Mouse (Mus musculus) hindbrain, embryonic 15.5 days (tissue): Measurements from ENCODE around the gene Sestd1. TPM values are rescaled to one million over a fixed set of nuclear protein-coding genes. Genes with fewer than 3 reads are reported as not detected.

Experiments used
- ATAC-seq: fragments of 200-750 bp; cut with Nextera tagmentation; 2 replicates; pipeline ENCODE4 v1.8.0; 2017; ENCODE audit warnings: low read depth, moderate number of reproducible peaks, moderate TSS enrichment; ENCODE audit not compliant: low FRiP score
- H3K27ac ChIP-seq: fragments of 300-500 bp; sonication (generic); replicated peaks from 2 replicates; pipeline ENCODE4 v1.5.1; 2015; ENCODE audit warnings: mild to moderate bottlenecking, inconsistent platforms
- H3K27me3 ChIP-seq: fragments of 300-500 bp; sonication (generic); 2 replicates; pipeline ENCODE4 v1.6.1; 2015; ENCODE audit warnings: control low read depth, inconsistent platforms
- H3K36me3 ChIP-seq: fragments of 300-500 bp; sonication (generic); 2 replicates; pipeline ENCODE4 v1.6.1; 2015; ENCODE audit warnings: control low read depth, inconsistent platforms
- H3K4me1 ChIP-seq: fragments of 300-500 bp; sonication (generic); replicated peaks from 2 replicates; pipeline ENCODE4 v1.6.1; 2015; ENCODE audit warnings: control low read depth, inconsistent platforms
- H3K4me2 ChIP-seq: fragments of 300-500 bp; sonication (generic); 2 replicates; pipeline ENCODE4 v1.6.1; 2015; ENCODE audit warnings: moderate library complexity, mild to moderate bottlenecking, inconsistent platforms
- H3K4me3 ChIP-seq: fragments of 300-500 bp; sonication (generic); 2 replicates; pipeline ENCODE4 v1.5.1; 2015; ENCODE audit warnings: mild to moderate bottlenecking, inconsistent platforms
- H3K9ac ChIP-seq: fragments of 300-500 bp; sonication (generic); 2 replicates; pipeline ENCODE4 v1.6.1; 2015; ENCODE audit warnings: inconsistent platforms
- H3K9me3 ChIP-seq: fragments of 300-500 bp; sonication (generic); 2 replicates; pipeline ENCODE4 v1.6.1; 2016; ENCODE audit warnings: control low read depth, inconsistent platforms
- WGBS: fragments of 180-500 bp; shearing (Covaris S2); methylation state at CpG from one replicate; pipeline ENCODE4 v1.1.7; 2015; 5-methylcytosine and 5-hydroxymethylcytosine counted together
- polyA plus RNA-seq: library from polyadenylated mRNA; unstranded; fragments of >200 nt; fragmentation: Nextera tagmentation; extraction: Ambion mirVana; gene quantifications from 2 replicates; pipeline ENCODE4 v1.2.1, GENCODE M21; 2015

Gene Sestd1
- polyA plus RNA-seq, 1 experiment from 2014 or later = 28.1 TPM

DNA sequence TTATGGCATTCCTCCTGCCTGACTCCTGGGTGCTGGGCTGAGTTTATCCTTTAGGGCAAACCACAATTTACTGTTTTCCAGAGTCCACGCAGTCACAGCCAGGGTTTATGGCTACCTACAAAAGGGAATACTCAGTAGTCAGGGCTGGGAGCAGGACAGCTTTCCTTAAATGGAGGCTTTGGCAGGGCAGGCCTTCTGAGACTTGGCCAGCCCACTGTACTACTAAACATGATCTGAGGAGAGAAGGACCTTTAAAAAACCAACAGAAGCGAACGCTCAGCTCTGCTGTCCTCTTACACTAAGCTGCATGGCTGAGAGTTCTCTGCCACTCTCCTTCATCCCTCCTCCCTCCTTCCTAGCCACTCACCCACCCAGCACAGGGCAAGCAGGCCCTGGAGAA, 34.6 kb downstream of the Sestd1 start:
- Histone ChIP-seq H3K9me3 (no peaks in the 10 kb centered on the region), H3K4me2 (no peak overlapping the region), H3K27me3 (no peaks in the 10 kb centered on the region), H3K27ac (no peak overlapping the region), H3K36me3 (peaks cover 7% of the 10 kb centered on the region), H3K4me1 (peaks cover 17% of the 10 kb centered on the region), H3K4me3 (no peak overlapping the region), H3K9ac (no peak overlapping the region)
- 77% methylated on average over 3 of the region's 3 CpGs for WGBS
- 0 out of 2 replicates have a peak, but pooled peaks have one; percentile 13 for ATAC-seq

DNA sequence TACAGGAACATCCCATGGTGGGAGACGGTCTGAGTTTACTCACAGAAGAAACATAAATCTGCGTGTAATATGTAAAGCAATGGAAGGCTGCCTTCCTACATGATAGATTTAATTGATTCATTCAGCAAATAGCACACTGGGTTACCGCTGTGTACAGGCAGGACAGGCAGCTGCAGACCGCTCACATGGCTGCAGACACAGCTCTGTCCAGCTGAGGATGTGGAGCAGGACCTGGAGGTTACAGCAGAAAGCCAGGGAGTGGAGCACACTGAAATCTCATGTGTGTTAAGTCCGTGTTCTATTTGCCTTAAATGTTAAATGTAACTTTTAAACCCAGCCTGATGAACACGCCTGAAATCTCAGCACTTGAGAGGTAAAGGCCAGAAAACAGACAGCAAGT, 38.1 kb downstream of the Sestd1 start:
- Histone ChIP-seq H3K9me3 (no peaks in the 10 kb centered on the region), H3K36me3 (peaks cover 27% of the 10 kb centered on the region), H3K27ac (no peak overlapping the region), H3K4me3 (no peak overlapping the region), H3K27me3 (no peaks in the 10 kb centered on the region), H3K4me2 (no peak overlapping the region), H3K4me1 (peaks cover 6% of the 10 kb centered on the region; the same call in 1 of the 2 replicates), H3K9ac (no peak overlapping the region)
- no peak for ATAC-seq
- 85% methylated on average over 6 of the region's 6 CpGs for WGBS

DNA sequence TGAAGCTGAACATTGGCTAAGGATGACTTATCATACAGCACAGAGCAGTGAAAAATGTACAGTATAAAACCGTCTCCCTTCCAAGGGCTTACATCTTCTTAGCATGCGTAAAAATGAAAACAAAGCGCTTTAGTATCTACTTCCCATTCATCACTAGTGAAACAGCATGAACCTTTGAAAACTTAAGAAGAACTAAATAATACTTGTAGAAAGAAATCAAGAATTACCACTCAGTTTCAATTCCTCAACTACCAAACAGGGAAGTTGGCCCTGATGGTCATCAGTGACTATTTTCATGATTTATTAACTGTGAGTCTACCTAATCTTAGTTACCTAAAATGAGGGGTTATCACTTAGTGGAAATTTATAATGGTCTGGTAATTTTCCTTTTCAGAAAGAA, 41.8 kb downstream of the Sestd1 start:
- WGBS = 93% methylated on average over 3 of the region's 3 CpGs
- ATAC-seq = no peak
- Histone ChIP-seq H3K36me3 (peaks cover 36% of the 10 kb centered on the region), H3K4me3 (no peak overlapping the region), H3K9me3 (no peaks in the 10 kb centered on the region), H3K4me1 (no peaks in the 10 kb centered on the region), H3K4me2 (no peak overlapping the region), H3K9ac (no peak overlapping the region), H3K27me3 (no peaks in the 10 kb centered on the region), H3K27ac (no peak overlapping the region)

DNA sequence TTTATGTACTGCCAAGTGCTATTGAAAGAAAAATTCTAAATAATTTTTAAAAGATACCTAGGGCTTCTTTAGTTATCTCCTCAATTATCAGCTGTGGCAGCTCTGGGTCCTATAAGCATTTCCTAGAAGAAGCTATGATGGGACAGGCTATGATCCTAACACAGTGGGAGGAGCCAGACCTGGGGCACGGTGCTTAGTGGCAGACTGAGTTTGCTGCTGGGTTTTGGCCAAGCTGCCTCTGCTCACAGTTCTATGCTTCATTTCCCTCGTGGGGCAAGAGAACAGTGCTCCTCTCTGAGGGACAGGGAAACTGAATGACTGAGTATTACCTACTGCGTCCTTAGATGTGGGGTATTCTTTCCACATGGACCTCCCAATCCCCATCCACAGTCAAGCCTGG, 42.3 kb downstream of the Sestd1 start:
- ATAC-seq = no peak
- no peak overlapping the region for H3K4me2 ChIP-seq
- H3K27ac ChIP-seq = no peak overlapping the region
- WGBS = 67% methylated on average over 3 of the region's 3 CpGs
- H3K9ac ChIP-seq = no peak overlapping the region
- no peaks in the 10 kb centered on the region for H3K27me3 ChIP-seq
- no peaks in the 10 kb centered on the region for H3K4me1 ChIP-seq
- H3K9me3 ChIP-seq = no peaks in the 10 kb centered on the region
- H3K36me3 ChIP-seq = peaks cover 42% of the 10 kb centered on the region
- no peak overlapping the region for H3K4me3 ChIP-seq

DNA sequence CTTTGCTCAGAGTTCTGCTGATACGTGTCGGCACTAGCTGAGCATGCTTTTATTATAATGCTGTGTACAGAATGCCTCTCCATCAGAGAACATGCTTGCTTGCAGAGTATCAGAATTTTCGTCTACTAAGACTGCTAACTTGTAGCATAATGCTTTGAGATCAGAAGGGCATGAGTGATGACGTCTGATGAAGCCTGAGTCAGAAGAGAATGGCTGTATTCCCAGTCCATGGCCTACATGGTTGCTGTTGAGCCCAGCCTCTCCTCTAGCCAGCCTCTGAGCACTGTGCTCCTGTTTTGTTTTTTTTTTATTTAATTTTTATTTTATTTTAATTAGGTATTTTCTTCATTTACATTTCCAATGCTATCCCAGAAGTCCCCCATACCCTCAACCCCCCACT, 43.5 kb downstream of the Sestd1 start:
- no peak overlapping the region for H3K4me2 ChIP-seq
- no peak for ATAC-seq
- no peaks in the 10 kb centered on the region for H3K9me3 ChIP-seq
- H3K27me3 ChIP-seq = no peaks in the 10 kb centered on the region
- no peaks in the 10 kb centered on the region for H3K4me1 ChIP-seq
- H3K9ac ChIP-seq = no peak overlapping the region
- H3K36me3 ChIP-seq = peaks cover 53% of the 10 kb centered on the region
- no peak overlapping the region for H3K4me3 ChIP-seq
- 83% methylated on average over 4 of the region's 4 CpGs for WGBS
- no peak overlapping the region for H3K27ac ChIP-seq

DNA sequence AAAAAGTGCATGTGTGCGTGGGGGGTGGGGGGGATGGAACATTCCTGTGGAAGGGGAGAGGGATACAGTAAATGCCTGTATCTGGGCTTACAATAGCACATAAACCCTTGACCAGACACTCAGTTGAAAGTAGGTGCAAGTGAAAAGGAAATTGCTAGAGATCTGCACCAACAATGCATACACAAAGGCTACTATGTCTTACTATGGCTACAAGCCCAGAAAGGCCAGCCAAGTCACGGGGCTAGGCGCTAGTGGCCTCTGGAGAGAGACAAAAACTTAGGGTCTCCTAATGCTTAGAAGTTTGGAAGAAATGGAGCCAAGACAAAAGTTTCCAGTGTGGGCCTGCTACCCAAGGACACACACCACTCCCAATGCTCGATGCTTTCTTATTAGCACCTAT, 44.5 kb downstream of the Sestd1 start:
- Histone ChIP-seq H3K27ac (no peak overlapping the region), H3K36me3 (peaks cover 55% of the 10 kb centered on the region), H3K4me3 (no peak overlapping the region), H3K9ac (no peak overlapping the region), H3K9me3 (no peaks in the 10 kb centered on the region), H3K4me1 (no peaks in the 10 kb centered on the region), H3K27me3 (no peaks in the 10 kb centered on the region), H3K4me2 (no peak overlapping the region)
- 76% methylated on average over 4 of the region's 4 CpGs for WGBS
- ATAC-seq = no peak

DNA sequence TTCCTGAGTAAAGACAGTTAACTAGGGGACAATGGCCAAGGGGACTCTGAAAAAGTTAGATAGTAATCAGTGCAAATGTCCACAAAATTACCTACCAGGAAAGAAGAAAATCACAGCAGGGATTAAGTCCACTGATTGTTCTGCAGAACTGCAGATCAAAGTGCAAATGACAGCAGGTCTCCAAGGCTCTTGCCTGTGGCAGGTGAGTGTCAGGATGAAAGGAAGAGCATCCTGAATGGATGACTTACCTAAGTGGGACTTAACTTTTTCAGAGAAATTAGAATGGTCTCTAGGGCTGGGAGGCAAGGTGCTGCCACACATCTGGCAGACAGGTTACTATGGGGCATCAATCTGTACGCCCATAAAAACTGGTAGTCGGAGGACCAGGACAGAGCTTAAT, 47.8 kb downstream of the Sestd1 start:
- no peak overlapping the region for H3K4me3 ChIP-seq
- H3K9ac ChIP-seq = no peak overlapping the region
- ATAC-seq = no peak
- no peaks in the 10 kb centered on the region for H3K4me1 ChIP-seq
- WGBS = 93% methylated on average over 2 of the region's 2 CpGs
- H3K9me3 ChIP-seq = no peaks in the 10 kb centered on the region
- no peak overlapping the region for H3K27ac ChIP-seq
- H3K36me3 ChIP-seq = peaks cover 40% of the 10 kb centered on the region
- no peaks in the 10 kb centered on the region for H3K27me3 ChIP-seq
- H3K4me2 ChIP-seq = no peak overlapping the region

DNA sequence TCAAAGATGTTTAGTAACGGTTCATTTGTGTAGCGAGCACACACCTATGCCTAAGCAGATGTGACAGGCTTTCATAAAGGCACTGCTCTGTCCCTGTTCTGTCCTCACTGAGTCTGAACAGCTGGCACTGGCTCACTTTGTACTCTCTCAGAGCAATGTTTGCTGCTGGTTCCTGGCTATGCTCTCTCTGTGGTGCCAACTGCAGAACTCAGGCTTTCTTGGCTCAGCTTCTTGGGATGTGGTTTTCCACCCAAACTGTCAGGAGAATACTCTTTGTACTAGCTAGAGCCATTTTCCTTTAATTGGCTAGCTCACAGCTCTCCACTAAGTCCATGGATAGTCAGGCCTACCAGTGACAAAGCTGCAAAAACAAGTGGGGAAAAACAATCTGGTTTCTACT, 59.4 kb downstream of the Sestd1 start:
- no peak overlapping the region for H3K9ac ChIP-seq
- WGBS = 68% methylated on average over 2 of the region's 2 CpGs
- ATAC-seq = no peak

DNA sequence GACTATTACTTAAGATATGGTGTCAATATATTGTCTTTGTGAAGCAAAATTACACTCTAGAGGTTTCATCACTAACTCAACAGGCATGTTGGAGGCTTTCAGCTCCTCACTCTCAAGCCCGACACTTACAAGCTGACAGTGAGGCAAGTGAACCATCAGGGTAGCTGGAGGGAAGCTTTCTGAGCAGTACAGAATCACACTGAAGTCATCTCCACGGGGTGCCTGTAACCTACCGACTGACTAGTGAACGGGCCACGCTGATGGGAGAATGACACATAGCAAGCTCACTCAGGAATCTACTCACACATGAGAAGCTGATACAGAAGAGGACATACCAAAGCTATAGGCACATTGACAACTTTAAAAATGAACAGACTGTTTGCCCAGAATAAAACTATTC, 67.5 kb downstream of the Sestd1 start:
- H3K4me1 ChIP-seq = no peaks in the 10 kb centered on the region
- peaks cover 28% of the 10 kb centered on the region for H3K36me3 ChIP-seq
- no peak overlapping the region for H3K27ac ChIP-seq
- H3K9me3 ChIP-seq = no peaks in the 10 kb centered on the region
- no peak overlapping the region for H3K4me2 ChIP-seq
- no peak overlapping the region for H3K9ac ChIP-seq
- WGBS = 69% methylated on average over 5 of the region's 5 CpGs
- no peak for ATAC-seq
- H3K27me3 ChIP-seq = no peaks in the 10 kb centered on the region
- H3K4me3 ChIP-seq = no peak overlapping the region

More for the DNA sequence above, 59.4 kb downstream of the Sestd1 start:
- Histone ChIP-seq H3K36me3 (peaks cover 9% of the 10 kb centered on the region), H3K4me2 (no peak overlapping the region), H3K27ac (0 out of 2 replicates have a peak overlapping the region, but pooled peaks have one; percentile 11), H3K9me3 (no peaks in the 10 kb centered on the region), H3K4me1 (0 out of 2 replicates have a peak, but pooled peaks cover 5% of the 10 kb centered on the region), H3K27me3 (no peaks in the 10 kb centered on the region), H3K4me3 (no peak overlapping the region)

DNA sequence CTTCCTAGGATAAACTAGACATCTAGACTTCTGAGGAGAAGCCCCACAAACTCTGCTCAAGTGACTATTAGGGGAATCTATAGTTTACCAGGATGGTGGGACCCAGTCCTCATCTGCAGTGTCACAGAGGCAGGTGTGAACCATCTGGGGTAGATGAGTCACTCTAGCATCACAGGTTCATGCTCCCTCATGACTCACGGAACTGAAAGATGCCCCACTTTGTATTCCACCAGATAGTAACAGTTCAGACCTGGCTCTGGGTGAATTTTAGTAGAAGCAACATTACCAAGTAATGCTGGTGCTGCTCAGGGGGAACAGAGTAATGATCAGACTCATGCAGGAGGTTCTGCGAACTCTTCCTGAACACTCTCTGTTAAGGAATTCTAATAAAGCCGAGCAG, 73.4 kb downstream of the Sestd1 start:
- Histone ChIP-seq H3K9me3 (no peaks in the 10 kb centered on the region), H3K4me3 (no peak overlapping the region), H3K9ac (no peak overlapping the region), H3K27me3 (no peaks in the 10 kb centered on the region), H3K4me2 (no peak overlapping the region), H3K4me1 (no peaks in the 10 kb centered on the region), H3K27ac (no peak overlapping the region), H3K36me3 (peaks cover 23% of the 10 kb centered on the region; the same call in 1 of the 2 replicates)
- 96% methylated on average over 3 of the region's 3 CpGs for WGBS
- no peak for ATAC-seq

DNA sequence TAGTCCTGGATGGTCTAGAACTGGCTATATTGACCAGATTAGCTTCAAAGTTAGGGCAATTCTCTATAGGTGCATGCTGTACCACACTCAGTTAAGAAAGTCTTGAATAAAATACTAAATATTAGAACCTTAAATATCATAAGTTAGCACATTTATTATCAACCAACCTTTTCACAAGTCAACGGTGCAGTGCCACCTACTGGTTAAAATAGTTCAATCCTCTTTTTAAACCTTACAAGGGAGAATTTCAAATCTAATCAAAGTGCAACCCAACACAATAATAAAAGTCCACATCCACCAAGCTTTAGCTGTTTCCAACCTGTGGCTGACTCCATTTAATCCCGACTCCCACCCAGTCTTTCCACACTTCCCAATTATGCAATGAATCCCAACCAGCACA, 76.5 kb downstream of the Sestd1 start:
- Histone ChIP-seq H3K9me3 (no peaks in the 10 kb centered on the region), H3K27ac (no peak overlapping the region), H3K4me1 (no peaks in the 10 kb centered on the region), H3K36me3 (peaks cover 18% of the 10 kb centered on the region; the same call in 1 of the 2 replicates), H3K27me3 (no peaks in the 10 kb centered on the region), H3K4me3 (no peak overlapping the region), H3K9ac (no peak overlapping the region), H3K4me2 (no peak overlapping the region)
- 55% methylated on average over 2 of the region's 2 CpGs for WGBS
- no peak for ATAC-seq

DNA sequence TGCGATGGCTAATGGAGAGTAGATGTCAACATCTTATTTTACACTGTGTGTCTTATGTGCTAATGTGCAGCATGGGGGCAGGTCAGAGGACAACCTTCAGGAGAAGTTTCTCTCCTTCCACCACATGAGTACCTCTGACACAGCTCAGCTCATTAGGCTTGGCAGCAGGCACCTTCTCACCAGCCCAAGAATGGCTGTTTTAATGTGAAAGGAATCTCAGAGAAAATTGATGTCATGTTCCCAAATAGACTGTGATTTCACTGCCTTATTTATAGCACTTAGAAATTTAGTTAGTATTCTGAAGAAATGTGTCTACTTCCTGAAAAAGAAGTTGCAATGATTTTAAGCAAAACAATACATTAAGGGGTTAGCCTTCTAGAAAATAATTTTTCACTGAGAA, 78.5 kb downstream of the Sestd1 start:
- H3K36me3 ChIP-seq = peaks cover 18% of the 10 kb centered on the region; the same call in 1 of the 2 replicates
- H3K27ac ChIP-seq = no peak overlapping the region
- ATAC-seq = no peak
- no peak overlapping the region for H3K9ac ChIP-seq
- no peak overlapping the region for H3K4me2 ChIP-seq
- H3K4me3 ChIP-seq = no peak overlapping the region
- H3K27me3 ChIP-seq = no peaks in the 10 kb centered on the region
- H3K9me3 ChIP-seq = no peaks in the 10 kb centered on the region
- 100% methylated on average over 1 of the region's 1 CpGs for WGBS
- H3K4me1 ChIP-seq = no peaks in the 10 kb centered on the region

DNA sequence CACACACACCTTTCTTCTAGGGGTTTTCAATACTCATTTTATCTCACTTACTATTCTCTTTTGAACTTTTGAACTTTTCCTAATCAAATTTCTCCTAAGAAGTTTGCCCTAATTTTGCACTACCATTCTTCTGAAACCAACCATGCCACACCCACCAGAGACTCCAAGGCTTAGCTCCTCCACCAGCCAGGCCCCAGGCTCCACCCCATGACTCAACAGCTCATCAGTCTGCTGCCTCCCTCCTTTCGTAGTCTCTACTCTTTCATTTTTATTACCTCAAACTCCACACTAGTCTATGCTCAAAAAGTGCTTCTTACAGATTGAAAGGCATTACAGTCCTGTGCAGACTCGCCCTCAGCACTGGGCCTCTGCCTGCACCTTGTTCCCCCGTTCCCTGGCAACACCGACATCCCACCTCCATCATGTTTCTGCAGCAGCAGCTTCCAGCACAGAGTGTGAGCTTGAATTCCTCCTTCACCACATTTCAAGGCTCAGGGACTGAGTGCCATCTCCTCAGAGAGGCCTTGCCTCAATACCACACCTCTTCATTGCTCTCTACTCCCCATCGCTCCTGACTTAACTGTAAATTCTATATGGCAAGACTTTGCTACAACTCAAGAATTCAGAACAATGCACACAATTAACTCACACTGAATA, 79.3 kb downstream of the Sestd1 start:
- 87% methylated on average over 5 of the region's 5 CpGs for WGBS
- no peak overlapping the region for H3K9ac ChIP-seq
- no peak overlapping the region for H3K4me3 ChIP-seq
- no peak overlapping the region for H3K27ac ChIP-seq
- H3K4me2 ChIP-seq = no peak overlapping the region
- ATAC-seq = no peak
- H3K27me3 ChIP-seq = no peaks in the 10 kb centered on the region
- H3K4me1 ChIP-seq = no peaks in the 10 kb centered on the region
- no peaks in the 10 kb centered on the region for H3K9me3 ChIP-seq
- peaks cover 15% of the 10 kb centered on the region; the same call in 1 of the 2 replicates for H3K36me3 ChIP-seq
